Mouse (Mus musculus) C3H10T1/2 (cell line): Measurements from ENCODE around the gene Chst3. TPM values are rescaled to one million over a fixed set of nuclear protein-coding genes. Genes with fewer than 3 reads are reported as not detected.

Experiments
- polyA plus RNA-seq, 2 experiments: library from polyadenylated mRNA; unstranded; fragments of >200 nt; fragmentation: generic; extraction: Trizol; gene quantifications; one replicate each; pipeline ENCODE4 v1.2.1; 2012; ENCODE audit warnings: missing spikeins in 2 of 2

Chst3 gene
- 1 to 10 TPM in 1 of 2 experiments, under 1 TPM in 1; 0.22 to 1.8 TPM for polyA plus RNA-seq

DNA sequence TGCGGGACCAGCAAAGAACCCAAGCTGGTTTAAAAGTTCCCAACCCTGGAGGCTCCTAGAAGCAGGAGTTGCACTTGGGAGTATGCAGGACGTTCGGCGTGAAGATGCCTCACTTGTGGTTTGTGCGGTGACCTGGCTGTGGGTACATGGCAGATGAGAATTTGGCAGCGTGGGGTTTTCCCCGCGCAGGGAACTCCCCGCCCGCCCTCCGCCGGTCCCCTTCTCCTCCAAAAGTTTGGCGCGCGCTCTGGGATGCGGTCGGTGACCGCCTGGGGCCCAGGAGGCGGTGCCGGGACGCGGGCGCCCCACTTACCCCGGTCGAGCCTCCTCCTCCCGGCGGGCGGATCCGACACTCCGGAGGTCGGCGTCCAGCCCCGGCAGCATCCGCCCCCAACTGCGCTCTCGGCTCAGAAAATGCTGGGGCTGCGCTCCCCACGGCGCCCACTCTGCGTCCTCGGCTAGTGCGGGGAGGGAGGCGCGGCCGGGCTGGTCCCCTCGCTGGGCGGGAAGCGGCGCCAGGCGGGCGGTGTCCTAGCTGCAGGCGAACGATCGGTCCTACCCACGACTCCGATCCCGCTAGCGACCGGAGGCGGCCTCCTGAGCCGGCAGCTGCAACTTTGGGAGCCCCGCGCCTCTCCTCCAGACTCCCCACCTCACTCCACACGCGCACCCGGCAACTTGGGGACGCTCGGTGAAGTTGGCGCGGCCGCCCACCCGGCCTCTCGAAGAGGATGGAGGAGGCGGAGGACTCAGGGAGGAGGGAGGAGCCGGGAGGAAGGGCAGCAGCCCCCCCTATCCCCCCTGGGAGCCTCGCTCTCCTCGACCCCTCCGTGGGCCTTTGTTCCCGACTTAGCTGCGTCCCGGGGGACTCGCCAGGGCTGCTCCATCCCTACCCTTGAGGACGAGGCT is at the start of gene Chst3:
Chst3 (minus strand) TSS at position 670 of the 909 bp plus-strand sequence.

Other genes starting within 250 kb of the Chst3 start
- gene Ascc1, start 216.5 kb downstream of the Chst3 start, polyA plus RNA-seq: 10 to 100 TPM; 50.5 to 68.4 TPM
- 100 to 1,000 TPM in 1 of 2 experiments, 10 to 100 TPM in 1; 75.1 to 148 TPM for gene Anapc16, start 216.1 kb downstream of the Chst3 start, polyA plus RNA-seq
- under 1 TPM in 1 of 2 experiments, not detected in 1; 0.12 TPM for gene Spock2, start 113.0 kb downstream of the Chst3 start, polyA plus RNA-seq
- gene Psap, start 58.4 kb upstream of the Chst3 start, polyA plus RNA-seq: 1,000 to 10,000 TPM in 1 of 2 experiments, 100 to 1,000 TPM in 1; 208 to 1,112 TPM
- gene Vsir, start 127.6 kb upstream of the Chst3 start, polyA plus RNA-seq: under 1 TPM; 0.11 to 0.32 TPM
- 1 to 10 TPM in 1 of 2 experiments, under 1 TPM in 1; 0.12 to 3.8 TPM for gene Gm17455, start 180.5 kb upstream of the Chst3 start, polyA plus RNA-seq